Mouse (Mus musculus): ENCODE measurements around the gene 2700049A03Rik. TPM values are rescaled to one million over a fixed set of nuclear protein-coding genes. Genes with fewer than 3 reads are reported as not detected.
A peak's percentile ranks its signal among the peaks of the same experiment; 100 is the strongest.

2700049A03Rik gene
- polyA plus RNA-seq, 1 experiment from 2014 or later: 12.1 TPM

GRCm38 (mm10) chr12:71192705-71193104 lies 56.1 kb downstream of the 2700049A03Rik start:
- no peak overlapping the region for H3K4me3 ChIP-seq
- peaks cover 52% of the 10 kb centered on the region for H3K36me3 ChIP-seq
- H3K27ac ChIP-seq (replicated peaks): no peak overlapping the region
- WGBS: 86% methylated on average over 8 of the region's 8 CpGs
- no peak for ATAC-seq (ENCODE audit: low FRiP score, low read depth)
- no peak overlapping the region for H3K4me2 ChIP-seq
- no peak overlapping the region for H3K9ac ChIP-seq
- no peaks in the 10 kb centered on the region for H3K9me3 ChIP-seq
- no peaks in the 10 kb centered on the region for H3K4me1 ChIP-seq (replicated peaks)
- H3K27me3 ChIP-seq: no peaks in the 10 kb centered on the region

- 45% methylated on average over 3 of the region's 3 CpGs for WGBS
- H3K4me1 ChIP-seq (replicated peaks): no peaks in the 10 kb centered on the region; the same call in 1 of the 2 replicates
- no peaks in the 10 kb centered on the region for H3K9me3 ChIP-seq
- H3K9ac ChIP-seq: no peak overlapping the region
- no peak overlapping the region for H3K4me3 ChIP-seq
- peaks cover 25% of the 10 kb centered on the region for H3K36me3 ChIP-seq
- no peak overlapping the region for H3K27ac ChIP-seq (replicated peaks)
- no peaks in the 10 kb centered on the region for H3K27me3 ChIP-seq
- H3K4me2 ChIP-seq: no peak overlapping the region
- no peak for ATAC-seq (ENCODE audit: low FRiP score, low read depth)
Measured at GRCm38 (mm10) chr12:71197671-71198070, 61.0 kb downstream of the 2700049A03Rik start.

- no peak overlapping the region for H3K4me2 ChIP-seq
- 84% methylated on average over 5 of the region's 5 CpGs for WGBS
Measured at GRCm38 (mm10) chr12:71201753-71202152, 65.1 kb downstream of the 2700049A03Rik start.

GRCm38 (mm10) chr12:71204303-71204702 lies 67.7 kb downstream of the 2700049A03Rik start:
- no peaks in the 10 kb centered on the region for H3K9me3 ChIP-seq
- H3K4me3 ChIP-seq: no peak overlapping the region
- H3K36me3 ChIP-seq: peaks cover 4% of the 10 kb centered on the region; the same call in 1 of the 2 replicates
- 77% methylated on average over 3 of the region's 3 CpGs for WGBS
- no peak overlapping the region for H3K27ac ChIP-seq (replicated peaks)
- ATAC-seq (ENCODE audit: low FRiP score, low read depth): no peak
- no peak overlapping the region for H3K4me2 ChIP-seq
- H3K27me3 ChIP-seq: no peaks in the 10 kb centered on the region
- H3K4me1 ChIP-seq (replicated peaks): no peaks in the 10 kb centered on the region; the same call in 1 of the 2 replicates
- H3K9ac ChIP-seq: no peak overlapping the region

More at GRCm38 (mm10) chr12:71201753-71202152, 65.1 kb downstream of the 2700049A03Rik start:
- no peaks in the 10 kb centered on the region for H3K27me3 ChIP-seq
- H3K9ac ChIP-seq: no peak overlapping the region
- H3K36me3 ChIP-seq: peaks cover 5% of the 10 kb centered on the region; the same call in 1 of the 2 replicates
- no peak overlapping the region; the same call in 1 of the 2 replicates for H3K27ac ChIP-seq (replicated peaks)
- H3K4me3 ChIP-seq: no peak overlapping the region
- ATAC-seq (ENCODE audit: low FRiP score, low read depth): no peak
- H3K9me3 ChIP-seq: no peaks in the 10 kb centered on the region
- no peaks in the 10 kb centered on the region; the same call in 1 of the 2 replicates for H3K4me1 ChIP-seq (replicated peaks)

GRCm38 (mm10) chr12:71217191-71217590 lies 80.5 kb downstream of the 2700049A03Rik start:
- no peak for ATAC-seq (ENCODE audit: low FRiP score, low read depth)
- H3K4me2 ChIP-seq: no peak overlapping the region
- no peaks in the 10 kb centered on the region for H3K9me3 ChIP-seq
- no peak overlapping the region for H3K4me3 ChIP-seq
- no peaks in the 10 kb centered on the region for H3K27me3 ChIP-seq
- 0 out of 2 replicates have a peak, but pooled peaks cover 13% of the 10 kb centered on the region for H3K36me3 ChIP-seq
- H3K27ac ChIP-seq (replicated peaks): no peak overlapping the region
- H3K9ac ChIP-seq: no peak overlapping the region
- 69% methylated on average over 9 of the region's 9 CpGs for WGBS
- H3K4me1 ChIP-seq (replicated peaks): peaks cover 7% of the 10 kb centered on the region; the same call in 1 of the 2 replicates

- WGBS: 60% methylated on average over 6 of the region's 6 CpGs
- H3K27me3 ChIP-seq: no peaks in the 10 kb centered on the region
- H3K27ac ChIP-seq (replicated peaks): no peak overlapping the region
- no peaks in the 10 kb centered on the region for H3K9me3 ChIP-seq
- H3K36me3 ChIP-seq: 0 out of 2 replicates have a peak, but pooled peaks cover 13% of the 10 kb centered on the region
- no peak overlapping the region for H3K9ac ChIP-seq
- ATAC-seq (ENCODE audit: low FRiP score, low read depth): peak; percentile 66
- no peak overlapping the region for H3K4me3 ChIP-seq
- H3K4me2 ChIP-seq: no peak overlapping the region
- peaks cover 7% of the 10 kb centered on the region; the same call in 1 of the 2 replicates for H3K4me1 ChIP-seq (replicated peaks)
Measured at GRCm38 (mm10) chr12:71217866-71218522, 81.3 kb downstream of the 2700049A03Rik start.

- 92% methylated on average over 6 of the region's 6 CpGs for WGBS
- no peak overlapping the region for H3K4me3 ChIP-seq
- H3K9me3 ChIP-seq: no peaks in the 10 kb centered on the region
- H3K4me1 ChIP-seq (replicated peaks): peaks cover 6% of the 10 kb centered on the region; the same call in 1 of the 2 replicates
- H3K9ac ChIP-seq: no peak overlapping the region
- ATAC-seq (ENCODE audit: low FRiP score, low read depth): no peak
- no peak overlapping the region for H3K4me2 ChIP-seq
- H3K27ac ChIP-seq (replicated peaks): no peak overlapping the region
- 0 out of 2 replicates have a peak, but pooled peaks cover 15% of the 10 kb centered on the region for H3K36me3 ChIP-seq
- H3K27me3 ChIP-seq: no peaks in the 10 kb centered on the region
Measured at GRCm38 (mm10) chr12:71222761-71223160, 86.1 kb downstream of the 2700049A03Rik start.

- WGBS: 73% methylated on average over 4 of the region's 4 CpGs
- H3K27ac ChIP-seq (replicated peaks): no peak overlapping the region
Measured at GRCm38 (mm10) chr12:71227769-71228168, 91.1 kb downstream of the 2700049A03Rik start.

GRCm38 (mm10) chr12:71228925-71229649 lies 92.4 kb downstream of the 2700049A03Rik start:
- Histone ChIP-seq H3K27ac (replicated peaks) (no peak overlapping the region), H3K4me1 (replicated peaks) (no peaks in the 10 kb centered on the region), H3K9ac (no peak overlapping the region), H3K36me3 (0 out of 2 replicates have a peak, but pooled peaks cover 3% of the 10 kb centered on the region), H3K4me2 (no peak overlapping the region), H3K4me3 (no peak overlapping the region), H3K9me3 (no peaks in the 10 kb centered on the region), H3K27me3 (no peaks in the 10 kb centered on the region)
- 83% methylated on average over 10 of the region's 10 CpGs for WGBS
- no peak for ATAC-seq (ENCODE audit: low FRiP score, low read depth)

More at GRCm38 (mm10) chr12:71227769-71228168, 91.1 kb downstream of the 2700049A03Rik start:
- no peak for ATAC-seq (ENCODE audit: low FRiP score, low read depth)
- Histone ChIP-seq H3K36me3 (0 out of 2 replicates have a peak, but pooled peaks cover 3% of the 10 kb centered on the region), H3K4me2 (no peak overlapping the region), H3K4me3 (no peak overlapping the region), H3K27me3 (no peaks in the 10 kb centered on the region), H3K9me3 (no peaks in the 10 kb centered on the region), H3K4me1 (replicated peaks) (no peaks in the 10 kb centered on the region), H3K9ac (no peak overlapping the region)

- Histone ChIP-seq H3K27ac (replicated peaks) (no peak overlapping the region), H3K36me3 (no peaks in the 10 kb centered on the region), H3K4me3 (no peak overlapping the region), H3K27me3 (no peaks in the 10 kb centered on the region), H3K9me3 (no peaks in the 10 kb centered on the region), H3K4me1 (replicated peaks) (no peaks in the 10 kb centered on the region), H3K4me2 (no peak overlapping the region), H3K9ac (no peak overlapping the region)
- no peak for ATAC-seq (ENCODE audit: low FRiP score, low read depth)
- WGBS: 92% methylated on average over 9 of the region's 9 CpGs
Measured at GRCm38 (mm10) chr12:71231561-71231960, 94.9 kb downstream of the 2700049A03Rik start.

- H3K9me3 ChIP-seq: no peaks in the 10 kb centered on the region
- H3K27ac ChIP-seq (replicated peaks): no peak overlapping the region
- H3K36me3 ChIP-seq: no peaks in the 10 kb centered on the region
- WGBS: 90% methylated on average over 5 of the region's 5 CpGs
- H3K4me3 ChIP-seq: no peak overlapping the region
- no peaks in the 10 kb centered on the region for H3K4me1 ChIP-seq (replicated peaks)
- no peak for ATAC-seq (ENCODE audit: low FRiP score, low read depth)
- no peak overlapping the region for H3K4me2 ChIP-seq
- no peaks in the 10 kb centered on the region for H3K27me3 ChIP-seq
- H3K9ac ChIP-seq: no peak overlapping the region
Measured at GRCm38 (mm10) chr12:71233426-71233825, 96.8 kb downstream of the 2700049A03Rik start.

GRCm38 (mm10) chr12:71237074-71237473 lies 100.4 kb downstream of the 2700049A03Rik start:
- H3K4me3 ChIP-seq: no peak overlapping the region
- WGBS: 91% methylated on average over 4 of the region's 4 CpGs
- no peak overlapping the region for H3K4me2 ChIP-seq
- H3K36me3 ChIP-seq: peaks cover 14% of the 10 kb centered on the region
- H3K9ac ChIP-seq: no peak overlapping the region
- H3K4me1 ChIP-seq (replicated peaks): no peaks in the 10 kb centered on the region
- no peak overlapping the region for H3K27ac ChIP-seq (replicated peaks)
- H3K9me3 ChIP-seq: peaks cover 1% of the 10 kb centered on the region; the same call in 1 of the 2 replicates
- no peaks in the 10 kb centered on the region for H3K27me3 ChIP-seq
- no peak for ATAC-seq (ENCODE audit: low FRiP score, low read depth)
